Mouse (Mus musculus) CH12.LX (cell line): ENCODE results near the gene Mgat2. TPM values are rescaled to one million over a fixed set of nuclear protein-coding genes. Genes with fewer than 3 reads are reported as not detected.

Experiments used
- DNase-seq: peaks from one replicate; pipeline ENCODE4 v3.0.0-alpha.2; 2013; ENCODE audit errors: extremely low read depth
- H3K27ac ChIP-seq: 2 replicates; pipeline ENCODE4 v1.5.1; 2012; ENCODE audit warnings: low read depth, mild to moderate bottlenecking, control low read depth, moderate library complexity; ENCODE audit not compliant: insufficient read depth
- H3K27me3 ChIP-seq: replicated peaks from 2 replicates; pipeline ENCODE3; 2012; ENCODE audit warnings: inconsistent platforms
- H3K36me3 ChIP-seq, 2 experiments: replicated peaks in 1 of 2; 2 replicates each; pipeline versions ENCODE3 to v1.6.1; 2012; ENCODE audit warnings: inconsistent platforms in 1 of 2, low read length in 1 of 2, mild to moderate bottlenecking in 1 of 2, mixed read lengths in 1 of 2, moderate library complexity in 1 of 2; ENCODE audit not compliant: control insufficient read depth in 1 of 2, insufficient read depth in 1 of 2
- H3K4me1 ChIP-seq, 2 experiments: 2 replicates each; pipeline ENCODE4 v1.6.1; 2012; ENCODE audit warnings: inconsistent platforms in 1 of 2, moderate library complexity in 1 of 2; ENCODE audit not compliant: insufficient read depth in 2 of 2, control insufficient read depth in 1 of 2
- H3K4me2 ChIP-seq: 2 replicates; pipeline ENCODE4 v1.6.1; 2012; ENCODE audit warnings: low read depth, mild to moderate bottlenecking, control low read depth; ENCODE audit not compliant: poor library complexity, insufficient read depth, severe bottlenecking
- H3K4me3 ChIP-seq, 3 experiments: fragments of 150-350 bp in 1 of 3; sonication (generic) in 1 of 3; replicated peaks in 1 of 3; 2 replicates each; pipeline versions ENCODE3 to v1.5.1; 2011 to 2012; ENCODE audit warnings: low read depth in 2 of 3, low read length in 2 of 3, mild to moderate bottlenecking in 2 of 3, moderate library complexity in 2 of 3, control low read depth in 1 of 3, improper control_type of control experiment in 1 of 3, inconsistent platforms in 1 of 3, mixed read lengths in 1 of 3; ENCODE audit not compliant: poor library complexity in 1 of 3
- H3K79me2 ChIP-seq: replicated peaks from 2 replicates; pipeline ENCODE4 v1.6.1; 2012; ENCODE audit warnings: mild to moderate bottlenecking, moderate library complexity; ENCODE audit not compliant: control insufficient read depth, poor library complexity, insufficient read depth, severe bottlenecking; ENCODE audit errors: extremely low read depth
- H3K9ac ChIP-seq: 2 replicates; pipeline ENCODE4 v1.6.1; 2012; ENCODE audit warnings: low read depth, mild to moderate bottlenecking, control low read depth, moderate library complexity; ENCODE audit not compliant: insufficient read depth
- H3K9me3 ChIP-seq: replicated peaks from 2 replicates; pipeline ENCODE3; 2012; ENCODE audit warnings: low read length, inconsistent platforms, mixed read lengths
- BHLHE40 ChIP-seq: IDR thresholded peaks from 2 replicates; pipeline ENCODE4 v1.6.1; 2011; ENCODE audit warnings: mild to moderate bottlenecking, low read depth, low read length, improper control_type of control experiment
- CHD2 ChIP-seq: IDR thresholded peaks from 2 replicates; pipeline ENCODE4 v1.6.1; 2011; ENCODE audit warnings: low read length, improper control_type of control experiment
- CTCF ChIP-seq, 2 experiments: IDR thresholded peaks in 1 of 2; conservative IDR thresholded peaks in 1 of 2; 2 replicates each; pipeline ENCODE4 v1.5.1; 2011 to 2012; ENCODE audit warnings: low read depth in 2 of 2, low read length in 2 of 2, improper control_type of control experiment in 1 of 2, inconsistent platforms in 1 of 2, mild to moderate bottlenecking in 1 of 2, moderate library complexity in 1 of 2
- E2F4 ChIP-seq: IDR thresholded peaks from 2 replicates; pipeline ENCODE4 v1.6.1; 2011; ENCODE audit warnings: low read depth, low read length, improper control_type of control experiment; ENCODE audit not compliant: insufficient replicate concordance
- ELF1 ChIP-seq: IDR thresholded peaks from 2 replicates; pipeline ENCODE4 v1.6.1; 2014; ENCODE audit warnings: low read depth, mild to moderate bottlenecking, inconsistent platforms, low read length, improper control_type of control experiment
- ETS1 ChIP-seq: conservative IDR thresholded peaks from 2 replicates; pipeline ENCODE4 v1.6.1; 2012; ENCODE audit warnings: low read depth, mild to moderate bottlenecking, inconsistent platforms, low read length, improper control_type of control experiment, moderate library complexity
- HCFC1 ChIP-seq: IDR thresholded peaks from 2 replicates; pipeline ENCODE4 v1.6.1; 2012; ENCODE audit warnings: low read depth, mild to moderate bottlenecking, inconsistent platforms, low read length, improper control_type of control experiment
- IRF4 ChIP-seq: IDR thresholded peaks from 2 replicates; pipeline ENCODE4 v1.6.1; 2014; ENCODE audit warnings: low read depth, mild to moderate bottlenecking, inconsistent platforms, low read length, improper control_type of control experiment
- JUN ChIP-seq: IDR thresholded peaks from 2 replicates; pipeline ENCODE4 v1.6.1; 2011; ENCODE audit warnings: low read depth, mild to moderate bottlenecking, low read length, improper control_type of control experiment, moderate library complexity; ENCODE audit not compliant: insufficient read depth
- KAT2A ChIP-seq: IDR thresholded peaks from 2 replicates; pipeline ENCODE4 v1.6.1; 2012; ENCODE audit warnings: low read length, improper control_type of control experiment, inconsistent platforms; ENCODE audit not compliant: insufficient replicate concordance
- MAX ChIP-seq: IDR thresholded peaks from 2 replicates; pipeline ENCODE4 v1.6.1; 2011; ENCODE audit warnings: low read length, improper control_type of control experiment
- MAZ ChIP-seq: IDR thresholded peaks from 2 replicates; pipeline ENCODE4 v1.6.1; 2012; ENCODE audit warnings: low read depth, mild to moderate bottlenecking, inconsistent platforms, low read length, improper control_type of control experiment, moderate library complexity
- MEF2A ChIP-seq: IDR thresholded peaks from 2 replicates; pipeline ENCODE4 v1.6.1; 2014; ENCODE audit warnings: low read depth, mild to moderate bottlenecking, inconsistent platforms, low read length, improper control_type of control experiment, borderline replicate concordance
- MXI1 ChIP-seq: IDR thresholded peaks from 2 replicates; pipeline ENCODE4 v1.6.1; 2011; ENCODE audit warnings: mild to moderate bottlenecking, low read depth, low read length, improper control_type of control experiment
- MYC ChIP-seq: IDR thresholded peaks from 2 replicates; pipeline ENCODE4 v1.6.1; 2011; ENCODE audit warnings: low read depth, mild to moderate bottlenecking, improper control_type of control experiment, low read length
- NELFE ChIP-seq: IDR thresholded peaks from 2 replicates; pipeline ENCODE4 v1.6.1; 2011; ENCODE audit warnings: low read depth, low read length, improper control_type of control experiment
- NRF1 ChIP-seq: IDR thresholded peaks from 2 replicates; pipeline ENCODE4 v1.6.1; 2014; ENCODE audit warnings: low read depth, mild to moderate bottlenecking, inconsistent platforms, low read length, improper control_type of control experiment, moderate library complexity
- PAX5 ChIP-seq: IDR thresholded peaks from 2 replicates; pipeline ENCODE4 v1.6.1; 2012; ENCODE audit warnings: low read length, inconsistent platforms, mixed read lengths
- POLR2A ChIP-seq: IDR thresholded peaks from 2 replicates; pipeline ENCODE4 v1.6.1; 2011; ENCODE audit warnings: low read depth, mild to moderate bottlenecking, improper control_type of control experiment, low read length
- POLR2AphosphoS2 ChIP-seq: IDR thresholded peaks from 2 replicates; pipeline ENCODE4 v1.6.1; 2011; ENCODE audit warnings: low read depth, low read length, improper control_type of control experiment
- SIN3A ChIP-seq: IDR thresholded peaks from 2 replicates; pipeline ENCODE4 v1.6.1; 2012; ENCODE audit warnings: low read length, improper control_type of control experiment, inconsistent platforms
- SMC3 ChIP-seq: IDR thresholded peaks from 2 replicates; pipeline ENCODE4 v1.6.1; 2011; ENCODE audit warnings: low read depth, low read length, improper control_type of control experiment
- TBP ChIP-seq: conservative IDR thresholded peaks from 2 replicates; pipeline ENCODE4 v1.6.1; 2011; ENCODE audit warnings: low read depth, low read length, improper control_type of control experiment
- TCF12 ChIP-seq: IDR thresholded peaks from 2 replicates; pipeline ENCODE4 v1.6.1; 2014; ENCODE audit warnings: low read depth, mild to moderate bottlenecking, inconsistent platforms, low read length, improper control_type of control experiment
- UBTF ChIP-seq: IDR thresholded peaks from 2 replicates; pipeline ENCODE4 v1.6.1; 2012; ENCODE audit warnings: low read depth, mild to moderate bottlenecking, inconsistent platforms, low read length, improper control_type of control experiment, moderate library complexity
- USF1 ChIP-seq: IDR thresholded peaks from 2 replicates; pipeline ENCODE4 v1.6.1; 2014; ENCODE audit warnings: low read depth, mild to moderate bottlenecking, inconsistent platforms, low read length, improper control_type of control experiment
- USF2 ChIP-seq: conservative IDR thresholded peaks from 2 replicates; pipeline ENCODE4 v1.6.1; 2011; ENCODE audit warnings: low read depth, low read length, improper control_type of control experiment
- ZKSCAN1 ChIP-seq: IDR thresholded peaks from 2 replicates; pipeline ENCODE4 v1.6.1; 2012; ENCODE audit warnings: low read depth, inconsistent platforms, low read length, improper control_type of control experiment, borderline replicate concordance
- ZMIZ1 ChIP-seq: IDR thresholded peaks from 2 replicates; pipeline ENCODE4 v1.6.1; 2012; ENCODE audit warnings: low read depth, mild to moderate bottlenecking, inconsistent platforms, low read length, improper control_type of control experiment
- ZNF384 ChIP-seq: IDR thresholded peaks from 2 replicates; pipeline ENCODE4 v1.6.1; 2012; ENCODE audit warnings: low read depth, low read length, improper control_type of control experiment, inconsistent platforms
- dilution Hi-C: fragments of 300-500 bp; cut with MboI; formaldehyde crosslinking; loops from 2 replicates; pipeline ENCODE4 v1.14.3; 2020; ENCODE audit warnings: low sequenced_read_pairs; ENCODE audit not compliant: extremely low pct_unique_long_range_greater_than_20kb, extremely low pct_ligation_motif_present
- in situ Hi-C: fragments of 300-500 bp; cut with MboI; formaldehyde crosslinking; loops from 3 replicates; pipeline ENCODE4 v1.14.3; 2019; ENCODE audit warnings: low sequenced_read_pairs, low pct_ligation_motif_present, low pct_unique_long_range_greater_than_20kb, mixed read lengths
- polyA plus RNA-seq: library from polyadenylated mRNA; unstranded; fragments of >175 nt; gene quantifications from 2 replicates; pipeline ENCODE4 v1.2.1, GENCODE M21; 2012; ENCODE audit warnings: low read depth; ENCODE audit not compliant: insufficient read length
- total RNA-seq, 2 experiments: library from RNA; depleted of rRNA; stranded (reverse); fragments of 300-350 nt in 1 of 2; fragments of >200 nt in 1 of 2; gene quantifications; 2 replicates each; pipeline ENCODE4 v1.2.3; 2012 to 2014

The Mgat2 gene
- total RNA-seq (2012; rRNA removed) (58.1 and 72.2 TPM in 2 replicates), total RNA-seq (2014; rRNA removed) (104 and 106 TPM in 2 replicates), polyA plus RNA-seq (48.7 and 54.2 TPM in 2 replicates)

DNA sequence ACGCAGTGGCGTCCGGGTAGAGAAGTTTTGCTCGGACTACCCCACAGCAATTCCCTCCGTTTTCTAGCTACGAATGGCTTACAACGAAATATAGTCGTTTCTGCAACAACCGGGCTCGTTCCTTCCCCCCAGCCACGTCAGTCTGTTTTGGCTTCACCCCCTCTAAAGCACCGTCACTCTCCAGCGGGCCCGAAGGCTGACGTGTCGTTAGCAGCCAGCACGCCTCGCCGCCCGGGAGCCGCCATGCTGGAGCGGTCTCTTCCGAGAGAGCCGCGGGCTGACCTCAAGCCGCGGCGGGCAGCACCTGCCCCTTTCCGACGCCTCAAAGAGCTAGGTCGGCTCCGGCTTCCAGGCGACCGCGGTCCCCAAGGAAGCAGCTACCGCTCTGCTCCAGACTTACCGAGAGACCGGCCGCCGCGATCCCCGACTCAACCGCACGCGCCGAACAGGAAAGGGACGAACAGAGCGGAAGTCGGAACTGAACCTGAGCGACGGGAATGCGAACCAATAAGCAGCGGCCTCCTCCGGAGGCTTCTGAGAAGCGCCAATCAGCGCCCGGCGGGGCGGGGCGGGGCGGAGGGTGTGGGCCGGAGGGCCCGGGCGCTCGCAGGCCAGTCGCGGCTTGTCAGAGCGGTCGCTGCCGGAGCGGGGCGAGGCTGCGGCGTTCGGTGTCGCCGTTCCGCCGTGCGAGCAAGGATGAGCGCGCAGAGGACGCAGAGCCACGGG is at the start of gene Mgat2, which contains the start of gene Rpl36al:
TSS of gene Mgat2 (plus strand) at position 575 of the 726 bp plus-strand sequence.
TSS of gene Rpl36al (minus strand) at position 501 of the 726 bp plus-strand sequence.
- TF ChIP-seq SIN3A, result peak; percentile 59; the same call in 1 of the 2 replicates
- no peak for TF ChIP-seq ZKSCAN1
- peak; percentile 53; the same call in 1 of the 2 replicates for TF ChIP-seq MAX
- TF ChIP-seq JUN, result no peak
- peak; percentile 88 for TF ChIP-seq CHD2
- TF ChIP-seq USF2, result no peak
- no peak for TF ChIP-seq SMC3
- TF ChIP-seq ETS1, result no peak
- TF ChIP-seq E2F4, result no peak
- TF ChIP-seq BHLHE40, result peak; percentile 72
- TF ChIP-seq HCFC1, result peak; percentile 77
- peak; percentile 76; the same call in 1 of the 2 replicates for TF ChIP-seq MYC
- TF ChIP-seq PAX5, result no peak
- peak; percentile 67; the same call in 1 of the 2 replicates for TF ChIP-seq POLR2AphosphoS2
- peak; percentile 98 for TF ChIP-seq ZMIZ1
- no peak for TF ChIP-seq MEF2A
- TF ChIP-seq UBTF, result peak; percentile 85
- TF ChIP-seq NRF1, result peak; percentile 27; the same call in 1 of the 2 replicates
- peak; percentile 98 for TF ChIP-seq NELFE
- TF ChIP-seq POLR2A, result peak; percentile 97
- peak; percentile 83 for TF ChIP-seq TBP
- TF ChIP-seq TCF12, result peak; percentile 97
- TF ChIP-seq IRF4, result peak; percentile 30
- peak; percentile 60; the same call in 1 of the 2 replicates for TF ChIP-seq KAT2A
- no peak for TF ChIP-seq USF1
- peak; percentile 90 for TF ChIP-seq ELF1
- no peak for TF ChIP-seq CTCF (conservative IDR thresholded peaks at IDR 0.05 in 1 of 2, IDR thresholded peaks at IDR 0.05 in 1 of 2; ENCODE audit: low read depth in 2 of 2, low read length in 2 of 2)
- peak; percentile 89 for TF ChIP-seq MXI1
- TF ChIP-seq ZNF384, result no peak
- peak; percentile 40; the same call in 1 of the 2 replicates for TF ChIP-seq MAZ
- Histone ChIP-seq H3K27ac (peak within 1 kb of the TSS; percentile 72), H3K4me2 (peak within 1 kb of the TSS; percentile 74), H3K9me3 (no peaks in the 10 kb centered on the region), H3K9ac (peak within 1 kb of the TSS; percentile 88), H3K79me2 (peaks cover 54% of the 10 kb centered on the region), H3K36me3 (peaks cover 14 to 47% of the 10 kb centered on the region in 2 experiments), H3K4me1 (peaks cover 7 to 21% of the 10 kb centered on the region in 2 experiments; a peak in 3 of 4 replicates), H3K27me3 (no peaks in the 10 kb centered on the region), H3K4me3 (peak within 1 kb of the TSS; percentile 75 to 95 (median 92))
- in situ Hi-C loops (no loop called here), dilution Hi-C loops (no loop called here)
- DNase-seq, result peak; percentile 97
